Mouse (Mus musculus) thymus, adult 2 months (tissue): Measurements from ENCODE around the gene Mrpl34.

Source experiments
- CTCF ChIP-seq: fragments of 200-500 bp; IDR thresholded peaks from 2 replicates; pipeline ENCODE4 v1.5.1; 2012; ENCODE audit warnings: mild to moderate bottlenecking, control low read depth, low read length, moderate library complexity, borderline replicate concordance; ENCODE audit not compliant: control insufficient read depth, poor library complexity, insufficient read depth; ENCODE audit errors: extremely low read depth
- POLR2A ChIP-seq: fragments of 200-500 bp; IDR thresholded peaks from 2 replicates; pipeline ENCODE4 v1.6.1; 2012; ENCODE audit warnings: mild to moderate bottlenecking, low read length, control low read depth, moderate library complexity; ENCODE audit not compliant: control insufficient read depth, poor library complexity, insufficient read depth; ENCODE audit errors: extremely low read depth

- TF ChIP-seq CTCF (no peak), POLR2A (no peak)
Measured at GRCm38 (mm10) chr8:71511644-71512043, 46.9 kb downstream of the Mrpl34 start, which contains the start of gene Plvap.
